Mouse (Mus musculus): ENCODE measurements at regions not wholly inside any gene's neighbourhood (a gene's known extent, or its start where the extent isn't known, plus 50 kb on each side); places are given as distances from the start of the nearest gene placed in this dataset.

DNA sequence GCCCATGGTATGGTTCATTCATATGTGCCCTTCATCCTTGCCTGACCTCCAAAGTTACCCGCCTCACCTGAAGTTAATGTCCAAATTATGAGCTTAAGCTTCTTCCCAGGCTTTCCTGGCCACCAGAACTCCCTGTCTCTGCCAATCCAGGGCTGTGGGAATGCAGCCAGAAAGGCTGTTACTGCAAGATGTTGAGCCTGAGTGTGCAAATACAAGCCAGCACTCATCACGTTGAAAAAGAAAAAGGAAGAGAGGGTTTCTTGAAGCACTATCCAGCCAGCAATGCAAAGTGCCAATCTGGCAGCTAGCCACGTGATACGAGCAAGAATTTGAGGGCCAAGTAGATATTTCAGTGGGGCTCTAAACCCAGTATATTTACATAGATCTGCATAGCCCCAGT is 213.7 kb downstream of the Hs3st3b1 start:
- no peak for TF ChIP-seq GATA1 (IDR thresholded peaks at IDR 0.05; ENCODE audit: borderline replicate concordance, low read length)
- TF ChIP-seq CTCF (IDR thresholded peaks at IDR 0.05; ENCODE audit: low read depth, low read length): no peak

Data from G1E (cell line).